Mouse (Mus musculus) megakaryocyte progenitor cell, adult 5-6 weeks (primary cell): ENCODE measurements around the gene Fam72a. TPM values are rescaled to one million over a fixed set of nuclear protein-coding genes. Genes with fewer than 3 reads are reported as not detected.
A peak's percentile ranks its signal among the peaks of the same experiment; 100 is the strongest.

Source experiments
- ATAC-seq: replicated peaks from 2 replicates; pipeline ENCODE4 v1.8.0; 2016; ENCODE audit warnings: mild to moderate bottlenecking, moderate TSS enrichment, inconsistent platforms; ENCODE audit not compliant: poor library complexity
- total RNA-seq, 2 experiments: library from RNA; stranded (forward) in 1 of 2; stranded (reverse) in 1 of 2; fragments of 157-497, 149-512 nt in 1 of 2; fragments of 200-1000 nt in 1 of 2; gene quantifications; 2 replicates each; pipeline versions ENCODE4 v1.2.3 to v1.2.4; 2015 to 2017

Fam72a gene
- 9.8 and 11.4 TPM in 2 replicates for total RNA-seq (2015)
- total RNA-seq (2017) = 3.4 and 5.2 TPM in 2 replicates

DNA sequence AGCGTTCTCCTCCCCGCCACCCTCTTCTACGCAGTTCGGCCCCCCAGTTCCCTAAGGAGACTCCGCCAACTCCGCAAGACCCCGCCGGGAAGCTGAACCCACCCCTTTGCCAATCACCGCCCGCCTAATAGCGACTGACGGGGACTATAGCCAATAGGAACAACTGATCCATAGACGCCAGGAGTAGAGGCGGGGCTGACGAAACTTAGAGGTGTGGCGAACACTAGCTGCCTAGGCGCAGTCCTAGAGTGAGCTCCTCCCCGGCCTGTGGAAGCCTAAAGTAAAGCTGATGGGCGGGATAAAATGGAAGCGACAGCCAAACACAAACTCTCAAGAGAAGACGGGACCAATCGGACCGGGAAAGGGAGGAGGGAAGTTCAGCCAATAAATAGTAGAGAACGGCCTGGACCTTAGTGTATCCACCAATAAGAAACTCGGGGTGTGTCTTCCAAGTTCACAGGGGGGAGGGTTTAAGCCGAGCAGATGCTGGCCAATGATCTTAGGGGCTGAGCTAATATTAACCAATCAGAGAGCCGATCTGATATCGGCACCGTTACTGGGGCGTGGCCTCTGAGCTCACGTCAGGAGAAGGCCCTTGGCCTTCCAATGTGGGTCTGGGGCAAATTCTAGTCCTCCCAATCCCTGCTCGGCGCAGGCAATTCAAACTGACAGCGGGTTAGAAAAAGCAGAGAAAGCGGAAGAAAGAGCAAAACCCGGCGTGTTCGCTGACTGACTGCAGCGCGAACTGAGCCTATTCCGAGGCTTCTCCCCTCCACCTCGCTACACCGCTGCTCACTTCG is at the start of gene Fam72a, which contains the start of gene Srgap2:
TSS of gene Fam72a (plus strand) at position 623 of the 800 bp plus-strand sequence.
TSS of gene Srgap2 (minus strand) at position 72 of the 800 bp plus-strand sequence.
- peak; percentile 71 for ATAC-seq

DNA sequence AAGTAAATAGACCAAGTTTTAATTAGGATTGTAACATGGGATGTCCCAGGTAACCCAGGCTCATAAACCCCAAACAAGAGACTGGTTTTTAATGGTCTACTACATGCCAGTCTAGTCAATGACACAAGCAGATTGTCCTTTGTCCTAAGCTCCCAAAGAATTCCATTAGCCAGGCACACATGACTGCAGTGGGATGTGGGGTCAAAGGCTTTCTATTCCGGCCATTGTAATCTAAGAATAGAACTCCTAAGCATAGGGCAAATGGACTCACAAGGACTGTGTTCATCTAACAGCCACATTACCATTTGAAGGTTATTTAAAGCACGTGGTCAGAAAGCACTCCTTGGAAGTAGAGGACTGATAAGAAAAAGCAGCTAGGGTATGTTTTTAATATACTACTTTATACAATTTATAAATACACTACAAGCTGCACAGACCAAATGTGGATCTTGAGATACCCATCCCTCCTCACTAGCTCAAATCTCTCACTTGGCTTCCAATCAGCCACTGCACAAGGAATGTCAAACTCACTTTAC is 48.9 kb upstream of the Fam72a start:
- no peak for ATAC-seq

DNA sequence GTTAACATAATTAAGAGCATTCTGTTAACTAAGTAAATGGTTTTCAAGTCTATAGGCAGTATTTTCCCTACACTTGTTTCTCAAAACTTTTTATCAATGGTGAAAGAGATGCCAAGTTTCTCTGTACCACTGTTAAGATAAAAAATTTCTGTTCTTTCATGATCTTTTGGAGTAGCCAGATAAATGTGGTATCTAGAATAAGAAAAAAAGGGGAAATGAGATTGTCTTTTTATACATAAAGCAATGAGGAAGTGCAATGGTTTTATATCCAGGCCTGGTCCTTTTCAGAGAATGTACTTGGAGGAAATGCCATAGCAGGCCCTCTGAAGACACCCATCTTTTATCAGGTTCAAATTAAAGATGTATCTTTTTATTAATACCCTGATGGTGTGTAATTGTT is 46.3 kb upstream of the Fam72a start:
- ATAC-seq = peak; percentile 66

DNA sequence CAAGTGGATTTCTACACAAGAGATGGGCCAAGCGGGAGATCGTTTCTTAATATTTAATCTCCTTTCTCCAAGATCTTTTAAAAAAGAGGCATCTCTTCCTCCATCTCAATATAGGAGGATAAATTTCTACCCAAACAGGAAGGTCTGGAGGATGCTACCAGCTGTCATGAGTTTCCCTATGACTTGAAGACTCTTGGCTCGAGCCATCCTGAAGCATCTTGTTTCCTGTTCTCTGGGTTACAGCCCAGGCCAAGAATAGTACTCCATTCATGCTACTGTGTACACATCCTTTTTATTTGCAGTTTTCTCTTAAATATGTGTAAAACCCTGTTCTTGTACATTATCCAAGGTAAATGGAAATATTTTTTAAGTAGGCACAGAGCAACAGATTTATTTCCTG is 45.5 kb upstream of the Fam72a start:
- no peak for ATAC-seq

DNA sequence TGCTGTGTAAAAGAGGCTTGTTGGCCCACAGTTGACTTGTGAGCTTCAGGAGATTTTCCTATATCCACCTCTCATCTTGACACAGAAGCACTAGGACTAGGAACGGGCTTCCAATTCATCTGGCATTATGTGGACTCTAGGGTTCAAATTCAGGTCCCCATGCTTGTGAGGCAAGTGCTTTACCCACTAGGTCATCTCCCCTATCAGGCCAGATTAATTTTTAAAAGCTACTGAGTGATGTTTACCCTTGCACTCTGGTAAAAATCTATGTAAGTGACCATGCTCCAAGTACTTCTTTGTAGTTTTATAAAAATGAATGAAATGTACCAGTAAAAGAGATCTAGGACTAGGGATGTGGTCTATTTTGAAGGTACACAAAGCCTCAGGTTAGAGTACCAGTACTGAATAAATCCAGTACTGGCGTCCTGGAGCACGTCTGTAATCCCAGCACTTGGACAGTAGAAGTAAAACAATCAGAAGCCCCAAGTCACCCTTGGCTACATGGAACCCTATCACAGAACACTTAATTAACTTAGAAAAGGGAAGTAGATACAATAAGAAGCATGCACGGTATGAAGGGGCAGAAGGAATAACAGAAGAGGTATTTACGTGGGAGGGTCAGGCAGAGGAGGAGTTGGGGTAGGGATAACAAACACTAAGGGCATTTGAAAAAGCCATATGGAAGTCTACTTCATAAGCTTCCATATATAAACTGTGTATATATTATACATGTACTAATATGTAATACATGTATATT is 41.4 kb upstream of the Fam72a start:
- ATAC-seq = no peak

DNA sequence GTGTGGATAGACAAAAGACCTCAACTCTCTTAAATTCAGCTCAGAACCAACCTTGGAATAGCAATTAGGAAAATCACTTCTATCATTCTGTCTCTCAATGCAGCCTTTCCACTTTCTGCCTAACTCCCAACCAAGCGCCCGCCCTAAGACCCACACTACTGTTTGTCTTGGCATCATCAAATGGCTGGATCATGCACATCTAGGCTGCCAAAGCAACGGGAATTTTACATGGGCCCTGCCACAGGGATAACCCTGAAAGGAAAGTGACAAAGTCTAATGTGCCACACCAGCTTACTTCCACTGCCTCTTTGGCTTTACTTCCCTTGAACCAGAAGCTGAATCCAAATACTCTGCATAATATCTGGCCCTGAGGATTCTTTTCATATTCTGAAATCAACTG is 38.4 kb upstream of the Fam72a start:
- ATAC-seq = no peak

DNA sequence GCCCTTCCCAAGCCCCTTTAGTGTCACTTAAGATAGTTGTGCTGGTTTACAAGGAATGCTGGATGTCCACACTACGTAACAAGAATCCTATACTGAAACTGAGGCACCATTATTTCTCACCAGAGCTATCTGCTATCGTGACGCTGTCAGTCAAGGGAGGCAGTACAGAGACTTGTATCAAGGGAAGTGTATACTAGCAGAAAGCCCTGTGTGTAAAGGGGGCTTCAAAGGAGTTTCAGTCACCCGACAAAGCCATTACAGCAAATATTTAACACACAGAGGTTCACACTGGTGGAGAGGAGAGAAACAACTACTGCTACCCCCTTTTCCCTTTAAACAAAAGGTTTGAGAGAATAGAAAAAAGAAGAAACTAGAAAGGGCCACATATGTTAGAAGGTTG is 36.1 kb upstream of the Fam72a start:
- no peak for ATAC-seq

DNA sequence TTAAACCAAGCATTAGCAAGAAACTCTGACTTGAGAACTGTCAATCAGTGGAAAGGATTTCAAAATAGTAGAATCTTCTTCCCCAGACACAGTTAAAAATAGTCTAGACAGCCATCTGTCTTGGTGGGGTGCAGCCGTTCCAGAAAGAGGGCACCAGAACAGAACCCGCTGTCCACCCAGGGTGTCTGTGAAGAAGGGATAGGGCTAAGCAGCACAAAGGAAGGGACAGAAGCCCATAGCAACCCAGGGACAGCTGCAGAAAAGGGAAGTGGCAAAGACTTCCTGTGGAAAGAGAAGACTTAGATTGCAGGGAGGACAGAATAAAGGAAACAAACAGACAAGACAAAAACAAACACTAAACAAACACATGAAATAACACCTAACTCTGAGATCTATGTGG is 35.3 kb upstream of the Fam72a start:
- ATAC-seq = peak; percentile 89

DNA sequence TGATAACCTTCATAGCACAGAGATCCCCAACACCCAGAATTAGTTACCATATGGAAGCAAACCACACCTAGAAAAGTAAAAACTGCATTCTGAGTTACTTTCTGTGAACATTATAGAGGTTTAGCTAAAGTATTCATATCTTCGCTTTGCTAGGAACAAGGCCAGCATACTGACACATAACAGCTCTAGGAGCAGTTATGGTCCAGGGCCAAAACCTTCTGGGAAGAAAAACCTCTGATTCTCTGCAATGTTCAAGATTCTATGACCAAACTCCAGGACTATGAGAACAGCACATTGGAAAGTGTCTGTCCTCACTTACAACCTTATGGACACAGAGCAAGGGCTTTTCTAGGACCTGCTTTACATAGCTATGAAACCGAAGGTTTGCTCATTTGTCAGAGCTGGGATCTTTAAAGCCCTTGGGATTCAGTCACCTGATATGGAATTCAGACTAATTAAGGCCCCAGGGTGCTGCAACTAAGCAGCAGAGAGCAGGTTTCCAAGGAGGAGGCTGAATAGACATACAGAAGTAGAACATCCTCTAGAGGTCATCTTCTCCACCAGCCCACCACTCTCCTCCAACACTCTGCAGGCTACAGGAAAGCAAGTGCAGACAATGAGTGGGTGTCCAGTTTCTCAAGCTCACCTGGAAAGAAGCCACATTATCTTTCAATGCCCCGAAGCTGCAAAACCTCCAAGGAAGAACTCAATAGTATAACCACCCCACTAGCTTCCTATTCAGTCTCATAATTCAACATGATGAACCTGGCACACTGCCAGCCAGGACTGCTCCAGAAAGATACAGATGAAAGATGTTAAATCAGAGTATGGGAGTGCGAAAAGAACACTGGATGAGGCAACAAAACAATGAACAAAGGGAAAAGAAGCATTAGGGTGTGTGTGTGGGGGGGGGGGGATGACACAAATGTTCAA is 33.5 kb upstream of the Fam72a start:
- no peak for ATAC-seq

DNA sequence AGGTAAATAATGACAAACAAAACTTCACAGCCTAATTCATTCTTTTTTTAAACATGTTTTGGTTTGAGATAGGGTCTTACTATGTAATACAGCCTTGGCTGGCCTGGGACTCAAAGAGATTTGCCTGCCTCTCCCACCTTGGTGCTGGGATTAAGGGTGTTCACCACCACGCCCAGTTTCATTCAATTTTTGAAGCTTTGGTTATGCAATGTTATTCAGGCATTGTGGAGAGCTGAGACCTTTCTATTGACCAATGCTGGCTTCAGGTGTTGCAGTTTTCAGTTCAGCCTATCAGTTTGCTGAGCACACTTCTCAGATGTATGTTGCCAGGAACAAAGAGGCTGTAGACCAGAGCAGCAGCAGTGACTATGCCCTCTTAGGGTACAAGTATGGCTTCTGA is 29.5 kb upstream of the Fam72a start:
- no peak for ATAC-seq

DNA sequence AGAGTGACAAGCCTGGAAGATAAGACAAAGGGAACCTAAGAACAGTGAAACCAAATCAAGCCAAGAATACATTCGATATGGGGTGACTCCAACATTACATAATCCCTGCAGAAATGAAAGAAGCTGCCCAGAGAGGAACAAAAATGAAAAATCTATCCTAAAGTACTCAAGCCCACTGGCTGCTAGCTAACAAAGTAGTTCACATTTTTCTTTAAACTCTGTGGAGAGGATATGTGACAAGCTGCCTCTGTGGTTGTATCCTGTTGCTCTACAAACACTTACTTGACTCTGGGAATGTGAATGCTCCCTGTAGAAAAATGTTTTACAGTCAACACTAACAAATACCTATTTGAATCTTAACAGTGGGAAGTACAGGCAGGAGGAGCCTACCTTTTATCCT is 26.0 kb upstream of the Fam72a start:
- ATAC-seq = no peak

DNA sequence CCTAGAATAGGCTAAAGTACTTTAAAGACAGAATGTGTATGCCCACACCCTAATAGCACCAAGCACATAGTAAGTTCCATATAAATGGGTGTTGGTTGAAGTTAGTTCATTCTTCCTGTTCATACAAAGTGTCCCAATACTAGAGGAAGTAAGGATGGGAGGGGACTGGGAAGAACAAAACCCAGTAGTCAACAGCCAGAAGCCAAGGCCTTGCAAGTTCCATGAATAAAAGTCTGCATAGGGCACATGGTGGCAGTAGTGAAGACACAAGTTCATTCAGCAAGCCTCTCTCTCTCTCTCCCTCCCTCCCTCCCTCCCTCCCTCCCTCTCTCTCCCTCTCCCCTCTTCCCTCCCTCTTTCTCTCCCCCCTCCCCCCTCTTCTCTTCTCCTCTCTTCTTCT is 16.6 kb upstream of the Fam72a start:
- peak; percentile 58 for ATAC-seq

DNA sequence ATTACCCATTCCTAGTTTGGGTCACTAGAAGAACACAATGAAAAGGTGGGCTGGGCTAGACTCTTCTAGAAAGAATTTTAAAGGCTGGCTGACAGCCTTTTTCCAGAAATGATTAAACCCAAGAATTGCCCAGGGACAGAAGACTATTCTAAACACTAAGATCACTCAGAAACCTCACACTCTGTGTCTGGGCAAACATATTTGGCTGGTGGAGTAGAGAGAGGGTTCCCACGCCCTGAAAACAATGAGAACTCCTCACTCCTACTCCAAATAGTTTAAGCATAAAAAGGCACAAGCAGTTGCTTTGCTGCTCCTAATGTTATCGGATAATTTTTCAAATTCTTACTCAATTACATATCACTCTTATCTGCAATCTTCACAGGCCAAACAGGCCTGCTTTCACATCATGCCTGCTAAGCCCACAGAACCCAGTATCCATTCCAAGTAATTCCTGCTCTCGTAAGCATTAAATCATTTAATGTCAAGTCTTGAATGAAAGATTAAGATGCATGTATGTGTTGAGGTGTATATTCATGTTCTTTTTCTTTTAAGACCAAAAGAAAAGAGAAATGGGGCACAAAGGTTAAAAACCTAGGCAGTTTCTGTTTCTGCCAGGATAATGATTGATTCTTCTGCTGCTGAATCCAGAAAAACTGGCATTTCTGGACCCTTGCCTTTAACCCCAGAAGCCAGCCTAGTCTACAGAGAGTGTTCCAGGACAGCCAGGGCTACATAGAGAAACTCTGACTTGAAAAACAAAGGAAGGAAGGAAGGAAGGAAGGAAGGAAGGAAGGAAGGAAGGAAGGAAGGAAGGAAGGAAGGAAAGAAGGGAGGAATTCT is 15.8 kb upstream of the Fam72a start:
- ATAC-seq = no peak

DNA sequence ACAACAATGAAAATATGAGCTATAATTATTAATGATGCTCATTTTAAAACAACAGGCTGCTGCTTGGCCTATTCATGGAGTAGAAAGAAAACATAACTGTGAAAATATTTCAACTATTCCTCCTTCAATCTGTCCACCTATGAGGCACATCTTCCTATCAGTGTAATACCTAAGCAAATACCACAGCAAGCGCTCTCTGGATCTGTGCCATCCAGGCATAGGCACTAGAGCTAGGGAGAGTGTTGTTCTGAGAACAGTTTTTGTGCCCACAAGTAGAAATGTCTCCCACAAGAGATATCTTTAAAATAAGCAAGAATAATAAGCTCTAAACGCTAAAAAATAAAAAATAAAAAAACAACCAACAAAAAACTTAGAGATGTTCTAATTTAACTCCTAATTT is 14.6 kb upstream of the Fam72a start:
- no peak for ATAC-seq

DNA sequence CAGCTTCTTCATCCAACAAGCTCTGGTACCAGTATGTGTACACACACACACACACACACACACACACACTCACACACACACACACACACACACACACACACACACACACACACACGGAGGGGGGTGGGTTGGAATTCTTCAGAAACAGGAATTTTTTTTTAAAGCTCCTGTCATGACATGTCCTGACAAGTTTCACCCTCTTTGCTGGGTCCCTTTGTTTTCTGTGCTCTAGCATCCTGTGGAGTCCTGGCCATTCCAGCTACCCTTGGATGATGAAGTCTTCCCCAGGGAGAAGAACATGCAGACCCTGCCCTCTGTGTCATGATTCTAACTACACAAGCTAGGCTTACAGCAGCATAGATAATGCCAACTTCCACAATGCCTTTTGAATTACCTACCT is 13.5 kb upstream of the Fam72a start:
- no peak for ATAC-seq

DNA sequence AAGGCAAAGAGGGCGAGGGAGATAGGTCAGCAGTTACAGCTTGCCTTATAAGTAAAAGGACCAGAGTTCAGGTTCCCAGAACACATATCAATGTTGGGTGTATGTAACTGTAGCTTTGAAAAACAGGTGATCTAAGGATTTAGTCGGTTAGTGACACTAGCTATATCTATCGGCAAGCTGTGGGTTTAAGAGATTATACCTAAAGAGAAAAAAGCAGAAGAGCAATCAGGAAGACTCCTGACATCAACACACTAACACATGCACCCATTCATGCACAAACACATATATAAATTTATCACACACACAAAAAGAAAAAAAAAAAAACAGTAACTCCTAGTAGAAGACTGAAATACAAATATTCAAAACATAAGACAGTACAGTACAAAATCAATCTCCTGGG is 11.1 kb upstream of the Fam72a start:
- ATAC-seq = no peak

DNA sequence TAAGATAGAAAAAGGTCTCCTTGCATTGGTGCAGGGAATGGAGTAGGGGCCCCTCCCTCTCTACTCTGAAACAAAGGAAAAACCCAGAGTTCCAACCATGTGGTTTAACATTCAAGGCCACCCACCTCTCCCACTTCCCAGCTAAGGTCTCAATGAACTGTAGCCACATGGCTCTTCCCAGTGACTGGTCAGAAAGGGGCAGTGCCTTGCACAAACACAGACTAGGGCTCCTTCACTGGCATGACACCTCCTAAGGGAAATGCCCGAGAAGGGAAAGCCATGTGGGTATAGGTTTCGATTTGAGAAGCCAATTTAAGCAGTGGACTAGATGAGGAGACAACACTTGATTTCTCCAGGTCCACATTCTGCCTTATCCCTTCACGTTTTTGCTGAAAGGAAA is 3.9 kb upstream of the Fam72a start:
- no peak for ATAC-seq

DNA sequence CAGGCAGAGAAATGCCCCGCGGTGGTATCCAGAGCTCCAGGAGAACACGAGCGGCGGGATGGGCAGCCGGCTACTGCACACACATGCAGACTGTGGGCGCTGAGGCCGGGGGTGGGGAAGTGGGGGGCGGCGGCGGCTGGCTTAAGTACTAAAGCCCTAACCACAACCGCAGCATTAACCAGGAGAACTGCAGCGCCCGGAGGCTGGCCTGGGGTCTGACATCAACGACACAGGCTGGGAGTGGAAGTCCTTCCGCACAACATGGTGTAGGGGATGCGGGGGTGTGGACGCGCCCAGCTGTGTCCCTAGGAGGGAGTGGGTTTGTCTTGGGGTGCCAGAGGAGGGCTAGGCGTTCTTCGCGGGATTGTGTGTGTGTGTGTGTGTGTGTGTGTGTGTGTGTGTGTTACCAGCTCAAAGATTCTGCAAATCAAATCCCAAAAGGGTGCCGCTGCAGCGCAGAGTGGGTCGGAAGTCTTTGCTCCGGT is 2.6 kb upstream of the Fam72a start:
- no peak for ATAC-seq

DNA sequence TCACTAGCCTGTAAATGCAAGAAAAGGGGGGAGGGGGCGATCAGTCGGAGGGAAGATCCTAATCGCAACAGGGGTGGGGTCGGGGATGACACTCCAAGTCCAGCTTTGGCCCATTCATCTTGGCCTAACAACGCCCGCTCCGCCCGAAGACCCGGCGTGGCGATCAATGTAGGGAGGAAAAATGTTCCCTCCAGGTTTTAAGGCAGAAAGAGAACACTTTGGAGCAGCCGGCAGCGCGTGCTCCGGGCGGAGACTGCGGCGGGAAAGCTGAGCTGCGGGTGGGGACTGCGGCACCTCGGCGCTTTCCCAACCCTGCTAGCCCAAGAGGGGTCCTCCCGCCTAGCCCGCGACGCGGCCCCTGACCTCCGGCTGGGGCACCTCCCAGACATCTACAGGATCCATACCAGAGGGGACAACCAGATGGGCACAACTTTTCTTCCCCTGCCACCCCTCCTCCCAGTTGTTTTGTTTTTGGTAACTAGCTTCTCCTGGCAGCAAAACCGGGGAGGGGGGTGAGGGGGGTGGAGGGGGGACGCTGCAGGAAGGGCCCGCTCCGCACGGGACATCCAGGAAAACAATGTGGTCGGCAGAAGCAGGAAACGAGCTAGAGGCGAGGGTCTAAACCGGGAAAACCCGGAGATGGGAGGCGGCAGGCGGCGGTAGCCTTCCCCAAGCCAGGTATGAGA is 2.0 kb upstream of the Fam72a start:
- ATAC-seq = no peak
